Mouse (Mus musculus): ENCODE data around the gene Grb10. TPM values are rescaled to one million over a fixed set of nuclear protein-coding genes. Genes with fewer than 3 reads are reported as not detected.

Grb10 gene
- total RNA-seq, 2 experiments from 2014 or later, result 33.8 to 39.3 TPM

GRCm38 (mm10) chr11:11885246-11885643 is 153.2 kb downstream of the Grb10 start:
- intact Hi-C loops (cut with DNase I), result no loop called here
- no peak for DNase-seq (ENCODE audit: low spot score in 2 of 2)

DNA sequence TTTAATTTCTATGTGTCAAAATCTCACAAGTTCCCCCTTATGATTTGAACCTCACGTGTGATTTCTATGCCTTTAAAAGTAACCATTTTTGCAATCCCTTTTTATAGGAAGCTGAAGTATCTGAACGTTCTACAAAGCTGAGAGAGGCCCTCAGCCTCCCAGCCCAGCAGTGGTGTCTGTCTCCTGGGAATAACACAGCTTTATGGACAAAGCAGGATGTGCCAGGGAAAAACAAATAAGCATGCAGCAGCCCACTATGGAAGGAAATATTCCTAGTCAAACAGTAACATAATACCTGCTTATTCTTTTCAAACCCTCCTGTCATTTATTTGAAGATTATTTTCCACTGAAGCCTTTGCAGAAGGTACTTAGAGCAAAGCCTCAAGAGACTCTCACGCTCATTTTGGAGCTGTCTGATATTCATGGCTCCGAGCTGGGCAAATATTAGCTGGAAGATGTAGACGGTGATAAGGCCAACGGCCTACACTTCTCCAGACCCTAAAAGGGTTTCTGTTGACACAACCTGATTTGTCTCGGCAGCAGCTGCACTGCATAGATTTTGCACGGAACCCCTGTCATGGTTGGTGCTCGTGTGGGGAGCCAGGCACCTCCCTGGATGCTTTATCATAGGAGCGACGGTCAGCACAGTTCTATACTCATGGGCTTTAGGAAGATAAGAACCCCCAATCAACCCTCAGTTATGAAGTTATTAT is 153.8 kb downstream of the Grb10 start:
- no peak for DNase-seq (ENCODE audit: low spot score in 2 of 2)
- intact Hi-C loops (cut with DNase I), result no loop called here

GRCm38 (mm10) chr11:11881783-11882155 is 156.7 kb downstream of the Grb10 start:
- intact Hi-C loops (cut with DNase I), result no loop called here
- DNase-seq (ENCODE audit: low spot score in 2 of 2), result no peak

DNA sequence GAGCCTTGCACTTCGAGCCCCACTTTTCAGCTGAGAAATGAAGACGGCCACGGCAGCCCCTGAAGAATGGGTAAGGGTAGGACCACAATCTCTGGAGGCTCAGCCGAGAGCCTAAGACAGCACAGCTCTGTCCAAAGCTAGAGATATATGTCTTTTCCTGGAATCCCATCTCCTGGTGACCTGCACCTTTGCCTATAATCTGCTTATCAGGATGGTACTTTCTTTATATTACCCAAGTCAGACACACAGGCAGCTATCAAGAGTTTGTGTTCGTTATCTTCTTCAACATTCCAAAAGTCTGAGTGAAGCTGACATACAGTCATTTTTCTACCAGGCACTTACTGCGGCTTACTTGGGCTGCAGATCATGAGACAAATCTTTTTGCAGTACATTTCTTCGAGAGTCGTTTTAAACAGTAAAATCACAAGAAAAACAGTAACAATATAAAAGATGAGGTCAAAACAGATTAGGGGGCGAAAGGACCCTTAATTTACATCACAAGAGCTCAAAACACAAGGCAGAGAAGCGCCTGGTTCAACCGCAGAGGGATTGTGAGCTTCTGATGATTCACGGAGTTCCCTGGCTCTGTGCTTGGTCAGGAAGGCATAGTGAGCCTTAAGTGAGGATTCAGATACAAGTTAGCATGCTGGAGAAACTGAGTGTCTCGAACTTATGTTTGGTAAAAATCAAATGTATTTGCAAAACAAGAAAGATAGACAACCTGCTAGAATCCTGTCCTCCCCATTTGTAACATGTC is 157.3 kb downstream of the Grb10 start:
- intact Hi-C loops (cut with DNase I), result no loop called here
- DNase-seq (ENCODE audit: low spot score in 2 of 2), result no peak

Other genes with a start within 250 kb of the Grb10 start
- gene Fignl1, start 229.7 kb downstream of the Grb10 start, total RNA-seq (2021), result under 1 TPM; 0.49 to 0.63 TPM
- gene Ddc, start 140.5 kb downstream of the Grb10 start, total RNA-seq (2021), result 1 to 10 TPM; 5.4 TPM

Measured in left cerebral cortex, postnatal 36 days (tissue).